Mouse (Mus musculus): ENCODE measurements around the gene Plscr2. TPM values are rescaled to one million over a fixed set of nuclear protein-coding genes. Genes with fewer than 3 reads are reported as not detected.
A peak's percentile ranks its signal among the peaks of the same experiment; 100 is the strongest.

The Plscr2 gene
- total and polyA plus RNA-seq, 3 experiments: 0.07 to 6.2 (median 2.6) TPM

DNA sequence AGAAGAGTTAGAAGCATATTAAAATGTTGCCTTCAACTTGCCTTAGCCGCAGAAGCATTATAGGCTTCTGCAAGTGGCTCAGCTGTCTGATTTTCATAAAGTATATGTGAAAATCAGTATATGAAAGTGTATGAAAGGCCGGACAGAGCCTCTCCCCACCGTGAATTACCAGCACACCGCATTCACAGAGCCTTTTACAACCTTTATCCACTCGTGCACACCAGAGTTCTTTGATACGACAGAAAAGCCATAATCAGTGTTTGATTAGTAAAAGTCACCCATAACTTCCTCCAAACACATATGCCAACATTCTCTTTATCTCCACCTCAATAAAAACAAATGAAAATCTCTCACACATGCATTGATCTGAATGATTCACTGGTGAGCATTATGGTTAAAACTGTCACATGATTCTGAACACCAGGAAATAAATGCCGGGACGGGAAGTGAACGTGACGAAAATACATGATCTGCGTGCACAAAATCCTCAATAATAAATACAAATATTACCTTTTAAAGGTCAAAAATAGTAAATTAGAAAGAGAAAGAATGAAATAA, 40.4 kb upstream of the Plscr2 start:
- Histone ChIP-seq H3K4me3 (ENCODE audit: low read depth, low read length) (no peak overlapping the region), H3K36me3 (replicated peaks) (no peaks in the 10 kb centered on the region), H3K27me3 (ENCODE audit: insufficient read depth, low read length) (no peaks in the 10 kb centered on the region), H3K9me3 (replicated peaks) (no peaks in the 10 kb centered on the region), H3K4me1 (ENCODE audit: insufficient read depth, low read depth, low read length) (peaks cover 11% of the 10 kb centered on the region)
- DNase-seq (ENCODE audit: low spot score): no peak
- no peak for ATAC-seq (ENCODE audit: extremely low read depth, insufficient number of reproducible peaks, low FRiP score, poor library complexity, severe bottlenecking)
- TF ChIP-seq TAL1 (conservative IDR thresholded peaks at IDR 0.05; ENCODE audit: low read depth, low read length): no peak

GRCm38 (mm10) chr9:92248773-92249446, 26.5 kb upstream of the Plscr2 start:
- Histone ChIP-seq H3K27me3 (ENCODE audit: insufficient read depth, low read length) (no peaks in the 10 kb centered on the region), H3K9me3 (replicated peaks) (no peaks in the 10 kb centered on the region), H3K4me1 (ENCODE audit: insufficient read depth, low read depth, low read length) (peaks cover 35% of the 10 kb centered on the region), H3K36me3 (replicated peaks) (peaks cover 8% of the 10 kb centered on the region), H3K4me3 (ENCODE audit: low read depth, low read length) (no peak overlapping the region)
- ATAC-seq (ENCODE audit: extremely low read depth, insufficient number of reproducible peaks, low FRiP score, poor library complexity, severe bottlenecking) (no peak), DNase-seq (ENCODE audit: low spot score) (no peak)
- no peak for TF ChIP-seq CTCF (IDR thresholded peaks at IDR 0.05; ENCODE audit: low read depth, low read length)
- TF ChIP-seq POLR2AphosphoS5 (IDR thresholded peaks at IDR 0.05; ENCODE audit: insufficient replicate concordance, low read depth, low read length): no peak
- no peak for TF ChIP-seq TAL1 (conservative IDR thresholded peaks at IDR 0.05; ENCODE audit: low read depth, low read length)
- TF ChIP-seq GATA1 (IDR thresholded peaks at IDR 0.05; ENCODE audit: borderline replicate concordance, low read length): no peak
- no peak for TF ChIP-seq GATA2 (IDR thresholded peaks at IDR 0.05; ENCODE audit: borderline replicate concordance, low read depth, low read length)

DNA sequence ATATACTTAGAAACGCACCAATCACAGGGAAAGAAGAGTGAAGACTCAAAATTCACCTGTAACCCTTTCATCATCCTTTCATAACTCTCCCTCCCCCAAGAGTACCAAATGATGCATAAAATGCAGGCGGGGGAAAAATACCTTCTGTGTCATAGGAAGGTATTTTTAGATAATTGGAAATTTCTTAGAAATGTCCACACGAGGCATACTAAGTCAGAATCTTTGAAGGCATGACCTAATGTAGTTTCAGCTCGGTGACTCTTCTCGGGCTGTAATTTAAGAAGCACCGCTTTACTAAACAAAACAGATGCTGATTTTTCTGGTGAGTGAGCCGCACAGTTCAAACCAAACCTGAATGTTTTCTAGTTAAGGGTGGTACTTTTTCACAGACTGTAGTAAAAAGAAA, 26.0 kb upstream of the Plscr2 start, which contains the start of gene Plscr1:
Plscr1 (plus strand) TSS at position 304 of the 406 bp plus-strand sequence.
- H3K4me1 ChIP-seq (ENCODE audit: insufficient read depth, low read depth, low read length): peaks cover 39% of the 10 kb centered on the region
- ATAC-seq (ENCODE audit: extremely low read depth, insufficient number of reproducible peaks, low FRiP score, poor library complexity, severe bottlenecking): no peak

DNA sequence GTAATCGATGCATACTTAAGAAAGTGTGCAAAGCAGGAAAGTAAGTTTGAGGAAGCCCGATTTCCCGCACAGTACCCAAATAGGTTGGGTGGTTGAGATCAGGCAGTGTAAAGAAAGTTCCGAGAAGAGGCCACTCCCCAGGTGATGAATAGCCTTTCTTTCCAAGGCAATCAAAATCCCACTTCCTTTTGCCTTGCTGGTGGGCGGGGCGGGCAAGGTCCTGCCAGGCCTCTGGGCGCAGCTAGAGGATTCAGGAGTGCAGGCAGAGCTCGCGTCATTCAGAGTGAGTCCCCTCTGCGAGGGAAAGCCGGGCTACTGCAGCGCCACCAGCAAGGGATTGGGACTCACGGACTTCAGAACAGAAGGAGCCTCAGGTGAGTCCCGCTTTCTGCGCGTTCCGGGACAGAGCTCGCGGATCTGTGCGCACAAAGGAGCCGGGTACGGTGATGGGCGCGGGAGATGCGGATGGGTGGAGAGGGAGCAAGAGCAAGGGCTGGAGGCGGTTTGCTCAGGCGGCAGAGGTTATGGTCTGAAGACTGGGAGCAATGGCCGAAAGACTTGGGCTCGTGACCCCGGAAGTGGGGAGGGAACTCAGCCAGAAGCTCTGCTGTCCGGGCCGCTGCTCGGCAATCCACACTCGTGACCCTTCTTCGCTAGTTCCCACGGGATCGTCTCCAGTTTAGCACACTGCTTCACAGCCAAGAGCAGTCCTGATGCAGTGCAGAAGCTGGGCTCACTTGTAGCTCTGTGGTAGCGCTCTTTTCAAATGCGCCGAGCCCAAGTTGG, 25.2 kb upstream of the Plscr2 start:
- Histone ChIP-seq H3K4me1 (ENCODE audit: insufficient read depth, low read depth, low read length) (peaks cover 44% of the 10 kb centered on the region), H3K9me3 (replicated peaks) (no peaks in the 10 kb centered on the region), H3K36me3 (replicated peaks) (peaks cover 16% of the 10 kb centered on the region), H3K27me3 (ENCODE audit: insufficient read depth, low read length) (no peaks in the 10 kb centered on the region), H3K4me3 (ENCODE audit: low read depth, low read length) (peak overlapping the region; percentile 88)
- TF ChIP-seq CTCF (IDR thresholded peaks at IDR 0.05; ENCODE audit: low read depth, low read length) (no peak), GATA1 (IDR thresholded peaks at IDR 0.05; ENCODE audit: borderline replicate concordance, low read length) (no peak), GATA2 (IDR thresholded peaks at IDR 0.05; ENCODE audit: borderline replicate concordance, low read depth, low read length) (no peak), POLR2AphosphoS5 (IDR thresholded peaks at IDR 0.05; ENCODE audit: insufficient replicate concordance, low read depth, low read length) (no peak), TAL1 (conservative IDR thresholded peaks at IDR 0.05; ENCODE audit: low read depth, low read length) (no peak)
- ATAC-seq (ENCODE audit: extremely low read depth, insufficient number of reproducible peaks, low FRiP score, poor library complexity, severe bottlenecking) (peak; percentile 77), DNase-seq (ENCODE audit: low spot score) (peak; percentile 53)

More for the DNA sequence above, 26.0 kb upstream of the Plscr2 start, which contains the start of gene Plscr1:
- Histone ChIP-seq H3K4me3 (ENCODE audit: low read depth, low read length) (peak within 1 kb of the TSS; percentile 88), H3K27me3 (ENCODE audit: insufficient read depth, low read length) (no peaks in the 10 kb centered on the region), H3K9me3 (replicated peaks) (no peaks in the 10 kb centered on the region), H3K36me3 (replicated peaks) (peaks cover 11% of the 10 kb centered on the region)
- TF ChIP-seq POLR2AphosphoS5 (IDR thresholded peaks at IDR 0.05; ENCODE audit: insufficient replicate concordance, low read depth, low read length) (no peak), GATA1 (IDR thresholded peaks at IDR 0.05; ENCODE audit: borderline replicate concordance, low read length) (no peak), CTCF (IDR thresholded peaks at IDR 0.05; ENCODE audit: low read depth, low read length) (no peak), TAL1 (conservative IDR thresholded peaks at IDR 0.05; ENCODE audit: low read depth, low read length) (no peak), GATA2 (IDR thresholded peaks at IDR 0.05; ENCODE audit: borderline replicate concordance, low read depth, low read length) (no peak)
- DNase-seq (ENCODE audit: low spot score): no peak

- Histone ChIP-seq H3K9me3 (replicated peaks) (no peaks in the 10 kb centered on the region), H3K4me3 (ENCODE audit: low read depth, low read length) (no peak overlapping the region; the same call in 1 of the 2 replicates), H3K27me3 (ENCODE audit: insufficient read depth, low read length) (no peaks in the 10 kb centered on the region), H3K4me1 (ENCODE audit: insufficient read depth, low read depth, low read length) (peaks cover 53% of the 10 kb centered on the region), H3K36me3 (replicated peaks) (peaks cover 27% of the 10 kb centered on the region)
- no peak for DNase-seq (ENCODE audit: low spot score)
- no peak for ATAC-seq (ENCODE audit: extremely low read depth, insufficient number of reproducible peaks, low FRiP score, poor library complexity, severe bottlenecking)
- TF ChIP-seq POLR2AphosphoS5 (IDR thresholded peaks at IDR 0.05; ENCODE audit: insufficient replicate concordance, low read depth, low read length): no peak
- TF ChIP-seq GATA2 (IDR thresholded peaks at IDR 0.05; ENCODE audit: borderline replicate concordance, low read depth, low read length): no peak
- no peak for TF ChIP-seq GATA1 (IDR thresholded peaks at IDR 0.05; ENCODE audit: borderline replicate concordance, low read length)
- no peak for TF ChIP-seq CTCF (IDR thresholded peaks at IDR 0.05; ENCODE audit: low read depth, low read length)
- no peak for TF ChIP-seq TAL1 (conservative IDR thresholded peaks at IDR 0.05; ENCODE audit: low read depth, low read length)
These were observed 22.7 kb upstream of the Plscr2 start for GRCm38 (mm10) chr9:92252718-92253117.
